Mouse (Mus musculus) monocyte, adult 5-6 weeks (primary cell): ENCODE data around the gene Olfr814. TPM values are rescaled to one million over a fixed set of nuclear protein-coding genes. Genes with fewer than 3 reads are reported as not detected.
"Not testable (repeated sequence)": the region's sequence is repeated elsewhere in the genome, so short reads cannot be mapped to it uniquely, and the experiment has no call there.

Experiments used
- ATAC-seq: fragments of 153-309, 156-312 bp; replicated peaks from 2 replicates; pipeline ENCODE4 v1.8.0; 2017; ENCODE audit warnings: mild to moderate bottlenecking; ENCODE audit not compliant: low TSS enrichment, insufficient number of reproducible peaks, severe bottlenecking, poor library complexity, low FRiP score
- total RNA-seq: library from RNA; stranded (forward); fragments of 200-1000, 200-491, 200-594 nt; gene quantifications from 3 replicates; pipeline ENCODE4 v1.2.3, GENCODE M21; 2017

Gene Olfr814
- total RNA-seq: not detected in 3 replicates

GRCm38 (mm10) chr10:129879751-129880150 lies at the start of gene Olfr814:
TSS of gene Olfr814 (minus strand) at chr10:129879851.
- not testable (repeated sequence) for ATAC-seq

- no peak for ATAC-seq
Measured at GRCm38 (mm10) chr10:129915497-129915896, 35.8 kb upstream of the Olfr814 start, which contains the start of gene Olfr816. TSS of gene Olfr816 (minus strand) at chr10:129915597.

GRCm38 (mm10) chr10:129905767-129906166 lies 26.1 kb upstream of the Olfr814 start, which contains the start of gene Olfr815:
TSS of gene Olfr815 (minus strand) at chr10:129905867.
- not testable (repeated sequence) for ATAC-seq

GRCm38 (mm10) chr10:129885934-129886333 lies 6.3 kb upstream of the Olfr814 start:
- ATAC-seq: no peak

GRCm38 (mm10) chr10:129885496-129885895 lies 5.8 kb upstream of the Olfr814 start:
- not testable (repeated sequence) for ATAC-seq

DNA sequence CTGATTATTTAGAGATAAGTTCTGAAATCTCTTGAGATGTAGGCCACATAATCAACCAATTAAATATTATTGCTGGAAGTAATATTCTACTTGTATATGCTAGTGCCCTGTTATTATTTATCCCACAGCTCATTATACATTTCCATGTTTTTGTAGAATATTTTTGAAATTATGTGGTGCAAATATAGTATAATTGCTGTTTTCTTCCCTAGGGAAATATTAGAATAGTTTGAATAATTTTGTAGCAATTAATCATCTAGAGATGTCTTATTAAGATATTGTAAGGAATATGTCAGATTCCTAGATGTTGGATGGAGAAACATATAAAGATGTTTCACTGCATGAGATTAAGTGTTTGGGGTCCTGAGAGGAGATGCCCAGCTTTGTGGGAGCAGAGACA lies 24.6 kb downstream of the Olfr814 start, which contains the start of gene Olfr813:
Olfr813 (plus strand) TSS at position 301 of the 400 bp plus-strand sequence.
- no peak for ATAC-seq

DNA sequence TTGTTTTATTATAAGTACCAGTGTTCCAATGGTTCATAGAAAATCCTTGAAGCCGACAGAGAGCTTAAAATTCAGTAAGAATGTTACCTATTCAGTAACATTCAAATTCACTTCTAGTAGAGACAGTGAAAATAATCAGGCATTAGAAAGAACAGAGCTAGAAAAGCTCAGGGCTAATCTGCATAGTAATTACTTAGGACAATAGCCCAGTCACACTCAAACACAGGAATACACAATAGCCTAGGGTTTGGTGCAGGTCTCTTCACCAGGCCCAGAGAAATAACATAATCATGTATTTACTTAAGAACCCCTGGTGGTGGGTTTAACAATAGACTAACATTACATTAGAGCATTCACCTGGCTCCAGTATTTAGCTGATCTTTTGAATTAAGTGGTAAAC lies 32.3 kb downstream of the Olfr814 start:
- no peak for ATAC-seq

DNA sequence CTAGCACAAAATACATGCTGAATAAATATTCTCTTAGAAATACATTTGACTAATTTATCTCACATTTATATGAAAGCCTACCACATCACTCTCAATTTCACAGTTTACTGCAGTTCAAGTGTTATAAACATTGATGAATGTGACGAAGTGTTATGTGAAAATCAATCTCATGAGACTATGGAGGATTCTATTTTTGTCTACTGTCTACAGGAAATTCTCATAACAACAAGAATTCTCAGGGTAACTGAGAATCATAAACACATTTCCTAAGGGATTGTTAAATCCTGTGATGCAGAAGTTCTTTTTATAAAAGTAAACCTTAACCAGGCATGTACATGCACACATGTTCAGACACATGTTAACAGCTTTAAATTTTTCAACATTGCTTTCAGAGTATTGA lies 33.7 kb downstream of the Olfr814 start, which contains the start of gene Olfr812:
Olfr812 (minus strand) TSS at position 101 of the 400 bp plus-strand sequence.
- no peak for ATAC-seq

Other genes starting within 250 kb of the Olfr814 start
- 0.43 TPM in 1 of 3 replicates, not detected in the others for gene Olfr799, start 242.4 kb downstream of the Olfr814 start, total RNA-seq
- not detected in 3 replicates for gene Olfr800, start 222.2 kb downstream of the Olfr814 start, total RNA-seq
- not detected in 3 replicates for gene Olfr801, start 206.0 kb downstream of the Olfr814 start, total RNA-seq
- gene Olfr802, start 191.7 kb downstream of the Olfr814 start, total RNA-seq: not detected in 3 replicates
- not detected in 3 replicates for gene Olfr803, start 185.6 kb downstream of the Olfr814 start, total RNA-seq
- not detected in 3 replicates for gene Olfr804, start 176.6 kb downstream of the Olfr814 start, total RNA-seq
- gene Olfr805, start 150.5 kb downstream of the Olfr814 start, total RNA-seq: not detected in 3 replicates
- not detected in 3 replicates for gene Olfr806, start 137.9 kb downstream of the Olfr814 start, total RNA-seq
- gene Olfr807, start 122.1 kb downstream of the Olfr814 start, total RNA-seq: not detected in 3 replicates
- gene Olfr808, start 114.4 kb downstream of the Olfr814 start, total RNA-seq: not detected in 3 replicates
- not detected in 3 replicates for gene Olfr809, start 105.2 kb downstream of the Olfr814 start, total RNA-seq
- gene Olfr810, start 84.9 kb downstream of the Olfr814 start, total RNA-seq: not detected in 3 replicates
- gene Olfr811, start 75.5 kb downstream of the Olfr814 start, total RNA-seq: not detected in 3 replicates
- not detected in 3 replicates for gene Olfr812, start 33.8 kb downstream of the Olfr814 start, total RNA-seq
- not detected in 3 replicates for gene Olfr813, start 24.5 kb downstream of the Olfr814 start, total RNA-seq
- gene Olfr815, start 26.0 kb upstream of the Olfr814 start, total RNA-seq: not detected in 3 replicates
- gene Olfr816, start 35.7 kb upstream of the Olfr814 start, total RNA-seq: not detected in 3 replicates
- not detected in 3 replicates for gene Olfr818, start 69.2 kb upstream of the Olfr814 start, total RNA-seq
- not detected in 3 replicates for gene Olfr819, start 87.4 kb upstream of the Olfr814 start, total RNA-seq
- gene Olfr247, start 96.3 kb upstream of the Olfr814 start, total RNA-seq: not detected in 3 replicates
- not detected in 3 replicates for gene Gm10310, start 105.2 kb upstream of the Olfr814 start, total RNA-seq
- gene Olfr820, start 132.8 kb upstream of the Olfr814 start, total RNA-seq: not detected in 3 replicates
- not detected in 3 replicates for gene Olfr821, start 150.5 kb upstream of the Olfr814 start, total RNA-seq
- gene Olfr822, start 191.4 kb upstream of the Olfr814 start, total RNA-seq: not detected in 3 replicates
- gene Olfr823, start 235.5 kb upstream of the Olfr814 start, total RNA-seq: not detected in 3 replicates